Mouse (Mus musculus) cerebellum, adult 2 months (tissue): Measurements from ENCODE around the gene Egfem1.

Experiments used
- CTCF ChIP-seq: fragments of 200-500 bp; IDR thresholded peaks from 2 replicates; pipeline ENCODE4 v1.5.1; 2011; ENCODE audit warnings: low read depth, mild to moderate bottlenecking, control low read depth, low read length, moderate library complexity, borderline replicate concordance; ENCODE audit not compliant: insufficient read depth
- POLR2A ChIP-seq: fragments of 200-500 bp; IDR thresholded peaks from 2 replicates; pipeline ENCODE4 v1.6.1; 2011; ENCODE audit warnings: low read length, control low read depth, borderline replicate concordance; ENCODE audit not compliant: insufficient read depth

DNA sequence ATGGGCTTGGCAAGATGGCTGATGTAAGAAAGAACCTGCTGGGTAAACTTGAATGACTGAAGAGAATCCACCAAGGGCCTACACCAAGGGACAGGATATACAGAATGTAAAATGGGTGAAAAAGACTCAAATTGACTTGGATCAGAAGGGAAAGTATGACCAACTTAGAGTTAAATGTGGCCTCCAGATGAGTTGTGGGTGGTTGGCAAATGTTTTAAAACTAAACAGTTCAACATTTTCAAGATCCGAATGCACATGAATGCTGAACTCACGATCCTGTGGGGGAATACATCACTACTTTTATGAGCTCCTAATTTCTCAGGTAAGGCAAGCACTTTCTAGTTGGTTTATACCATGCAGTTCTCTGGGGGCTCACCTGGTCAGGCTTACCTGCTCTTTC lies 625.0 kb downstream of the Egfem1 start:
- TF ChIP-seq CTCF = no peak
- no peak for TF ChIP-seq POLR2A
